Mouse (Mus musculus) heart, postnatal 0 days (tissue): ENCODE data around the gene Dzip1. TPM values are rescaled to one million over a fixed set of nuclear protein-coding genes. Genes with fewer than 3 reads are reported as not detected.

Experiments
- ATAC-seq: fragments of 200-750 bp; cut with Nextera tagmentation; 2 replicates; pipeline ENCODE4 v1.8.0; 2017; ENCODE audit warnings: low read depth, moderate number of reproducible peaks, moderate library complexity; ENCODE audit not compliant: insufficient read depth
- DNase-seq: peaks from one replicate; pipeline ENCODE4 v3.0.0-alpha.2; 2016; ENCODE audit warnings: low spot score
- H3K27ac ChIP-seq: fragments of 300-500 bp; sonication (generic); 2 replicates; pipeline ENCODE4 v1.5.1; 2014; ENCODE audit warnings: low read depth, mild to moderate bottlenecking
- H3K27me3 ChIP-seq: fragments of 300-500 bp; sonication (generic); 2 replicates; pipeline ENCODE4 v1.6.1; 2014; ENCODE audit warnings: low read length, mixed read lengths; ENCODE audit not compliant: control insufficient read depth, insufficient read depth
- H3K36me3 ChIP-seq: fragments of 300-500 bp; sonication (generic); replicated peaks from 2 replicates; pipeline ENCODE4 v1.6.1; 2014; ENCODE audit warnings: low read length, mixed read lengths; ENCODE audit not compliant: control insufficient read depth, insufficient read depth
- H3K4me1 ChIP-seq: fragments of 300-500 bp; sonication (generic); 2 replicates; pipeline ENCODE4 v1.6.1; 2014; ENCODE audit warnings: antibody characterized with exemption; ENCODE audit not compliant: control insufficient read depth, insufficient read depth
- H3K4me2 ChIP-seq: fragments of 300-500 bp; sonication (generic); 2 replicates; pipeline ENCODE4 v1.6.1; 2014; ENCODE audit warnings: low read depth, mild to moderate bottlenecking, low read length, moderate library complexity
- H3K4me3 ChIP-seq: fragments of 300-500 bp; sonication (generic); 2 replicates; pipeline ENCODE4 v1.5.1; 2014; ENCODE audit warnings: low read depth, low read length
- H3K9ac ChIP-seq: fragments of 300-500 bp; sonication (generic); replicated peaks from 2 replicates; pipeline ENCODE4 v1.6.1; 2014; ENCODE audit warnings: low read depth, low read length, mixed read lengths
- H3K9me3 ChIP-seq: fragments of 300-500 bp; sonication (generic); replicated peaks from 2 replicates; pipeline ENCODE4 v1.6.1; 2016; ENCODE audit warnings: low read length; ENCODE audit not compliant: control insufficient read depth
- CTCF ChIP-seq: IDR thresholded peaks from 2 replicates; pipeline ENCODE4 v1.5.1; 2016; ENCODE audit warnings: antibody characterized with exemption, control low read depth, low read depth
- EP300 ChIP-seq: IDR thresholded peaks from 2 replicates; pipeline ENCODE4 v1.6.1; 2016; ENCODE audit warnings: antibody characterized with exemption, low read depth
- WGBS: fragments of 180-500 bp; shearing (Covaris S2); extraction: QIAGEN DNeasy Blood & Tissue Kit; methylation state at CpG from one replicate; pipeline ENCODE4 v1.1.7; 2014; 5-methylcytosine and 5-hydroxymethylcytosine counted together
- polyA plus RNA-seq: library from polyadenylated mRNA; unstranded; fragments of >200 nt; fragmentation: Nextera tagmentation; extraction: Ambion mirVana; gene quantifications from 2 replicates; pipeline ENCODE4 v1.2.1, GENCODE M21; 2015
- total RNA-seq: library from RNA; depleted of rRNA; stranded (reverse); fragments of >200 nt; gene quantifications from 2 replicates; pipeline ENCODE4 v1.2.3, GENCODE M21; 2014; ENCODE audit warnings: low replicate concordance

Dzip1 gene
- total and polyA plus RNA-seq, 2 experiments from 2014 or later = 1.2 to 3.4 TPM

GRCm38 (mm10) chr14:118910332-118911222, 14.7 kb downstream of the Dzip1 start:
- Histone ChIP-seq H3K4me3 (peak overlapping the region; percentile 22; the same call in 1 of the 2 replicates), H3K4me1 (no peaks in the 10 kb centered on the region), H3K27me3 (no peaks in the 10 kb centered on the region), H3K9me3 (no peaks in the 10 kb centered on the region), H3K9ac (no peak overlapping the region), H3K36me3 (no peaks in the 10 kb centered on the region), H3K27ac (no peak overlapping the region), H3K4me2 (peak overlapping the region; percentile 45)
- DNase-seq (peak; percentile 50), ATAC-seq (peak; percentile 28; the same call in 1 of the 2 replicates)
- 60% methylated on average over 29 of the region's 29 CpGs for WGBS
- TF ChIP-seq CTCF (peak; percentile 66), EP300 (no peak)

- no peaks in the 10 kb centered on the region for H3K4me1 ChIP-seq
- WGBS = 68% methylated on average over 8 of the region's 8 CpGs
- no peak overlapping the region for H3K4me2 ChIP-seq
- no peak overlapping the region for H3K27ac ChIP-seq
- no peak overlapping the region for H3K9ac ChIP-seq
- DNase-seq (no peak), ATAC-seq (no peak)
- no peak for TF ChIP-seq EP300
- no peak for TF ChIP-seq CTCF
- no peak overlapping the region for H3K4me3 ChIP-seq
- no peaks in the 10 kb centered on the region for H3K36me3 ChIP-seq
- no peaks in the 10 kb centered on the region for H3K27me3 ChIP-seq
- no peaks in the 10 kb centered on the region for H3K9me3 ChIP-seq
Measured at GRCm38 (mm10) chr14:118909872-118910271, 15.4 kb downstream of the Dzip1 start.

- DNase-seq (no peak), ATAC-seq (peak; percentile 60)
- H3K4me3 ChIP-seq = no peak overlapping the region
- no peak for TF ChIP-seq CTCF
- no peak for TF ChIP-seq EP300
- H3K36me3 ChIP-seq = no peaks in the 10 kb centered on the region
- no peaks in the 10 kb centered on the region for H3K4me1 ChIP-seq
- no peak overlapping the region for H3K9ac ChIP-seq
- no peaks in the 10 kb centered on the region for H3K9me3 ChIP-seq
- H3K27me3 ChIP-seq = no peaks in the 10 kb centered on the region
- WGBS = 27% methylated on average over 8 of the region's 8 CpGs
- peak overlapping the region; percentile 31; the same call in 1 of the 2 replicates for H3K4me2 ChIP-seq
- no peak overlapping the region for H3K27ac ChIP-seq
Measured at GRCm38 (mm10) chr14:118907592-118907991, 17.7 kb downstream of the Dzip1 start.

GRCm38 (mm10) chr14:118903867-118904562, 21.2 kb downstream of the Dzip1 start:
- WGBS = 80% methylated on average over 6 of the region's 6 CpGs
- Histone ChIP-seq H3K4me1 (no peaks in the 10 kb centered on the region), H3K4me2 (no peak overlapping the region), H3K9me3 (no peaks in the 10 kb centered on the region), H3K4me3 (no peak overlapping the region), H3K27me3 (no peaks in the 10 kb centered on the region), H3K9ac (no peak overlapping the region), H3K36me3 (no peaks in the 10 kb centered on the region), H3K27ac (no peak overlapping the region)
- DNase-seq = no peak
- TF ChIP-seq CTCF (no peak), EP300 (no peak)
- no peak for ATAC-seq

- Histone ChIP-seq H3K4me1 (no peaks in the 10 kb centered on the region), H3K27ac (no peak overlapping the region), H3K27me3 (no peaks in the 10 kb centered on the region), H3K9ac (no peak overlapping the region), H3K9me3 (no peaks in the 10 kb centered on the region), H3K4me2 (no peak overlapping the region), H3K4me3 (no peak overlapping the region), H3K36me3 (no peaks in the 10 kb centered on the region)
- DNase-seq (no peak), ATAC-seq (no peak)
- 84% methylated on average over 3 of the region's 3 CpGs for WGBS
- no peak for TF ChIP-seq CTCF
- no peak for TF ChIP-seq EP300
Measured at GRCm38 (mm10) chr14:118903397-118903796, 21.9 kb downstream of the Dzip1 start.
